ENCODE assay signal across 8 mouse cellular contexts in the genomic region with DNA sequence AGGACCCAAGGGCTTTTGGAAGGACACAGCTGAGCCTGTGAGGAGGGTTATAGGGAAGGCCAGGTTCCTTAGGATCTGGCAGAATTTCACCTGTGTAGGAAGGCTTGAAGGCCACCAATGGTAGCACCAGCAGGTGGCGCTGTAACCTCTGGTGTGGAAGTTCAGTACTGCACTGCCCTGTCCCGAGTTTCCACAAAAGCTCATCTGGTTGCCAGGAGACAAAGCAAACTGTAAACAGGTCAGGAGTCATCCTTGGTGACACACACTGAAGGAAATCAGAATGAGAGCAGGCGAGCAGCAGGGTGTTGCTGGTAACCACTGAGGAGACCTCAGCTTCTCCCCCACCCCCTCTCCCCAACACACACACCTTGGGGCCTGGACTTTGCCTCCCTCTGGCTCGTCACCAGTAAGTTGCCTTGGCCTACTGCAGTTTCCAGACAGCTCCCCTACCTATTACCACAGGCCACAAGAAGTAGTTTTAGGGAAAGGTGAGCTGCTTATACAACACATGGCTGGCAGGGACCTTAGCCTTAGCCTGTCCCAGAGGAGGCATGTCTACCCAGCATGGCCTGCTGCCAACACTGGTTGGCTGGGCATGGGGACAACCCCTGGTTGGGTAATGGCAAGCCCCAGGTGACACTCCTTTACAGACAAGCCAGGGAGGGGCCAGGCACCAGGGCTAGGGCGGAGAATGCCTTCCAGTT. TPM values are rescaled to one million over a fixed set of nuclear protein-coding genes. Genes with fewer than 3 reads are reported as not detected.
A peak's percentile ranks its signal among the peaks of the same experiment; 100 is the strongest.
DNase-seq lines count a peak whose midpoint lies in the region.
"Had no signal": no experiment of that assay in that cellular context is flagged by ENCODE, and none has a peak within 500 bp of the region (broad histone marks: within the 10 kb centered on the region; RNA-seq: fewer than 3 reads in every experiment).

No protein-coding gene starts in this region.

- no peaks in the 10 kb centered on the region for H3K9me3 ChIP-seq in heart, embryonic 10.5 days

- H3K36me3 ChIP-seq in heart, embryonic 10.5 days = no peaks in the 10 kb centered on the region

- peaks cover 28% of the 10 kb centered on the region for H3K4me1 ChIP-seq in heart, embryonic 10.5 days

- H3K4me3 ChIP-seq in heart, embryonic 10.5 days = no peak overlapping the region
- H3K4me3 ChIP-seq: myocyte had no signal

- WGBS in heart, embryonic 10.5 days = 31% methylated on average over 5 of the region's 5 CpGs

- peak overlapping the region; percentile 43; the same call in 1 of the 2 replicates for H3K27ac ChIP-seq in heart, embryonic 10.5 days

- DNase-seq in ES-CJ7 (ENCODE audit: low read depth, low spot score) = peak; percentile 94
- DNase-seq in adrenal gland, adult (ENCODE audit: inconsistent age in 2 of 2, low spot score in 1 of 2) = peak; percentile 83 to 95
- DNase-seq in embryo, embryonic 11 days = peak; percentile 85
- peak; percentile 90 for DNase-seq in heart, embryonic 10.5 days (ENCODE audit: low spot score)
- peak; percentile 91 for DNase-seq in kidney, postnatal 10 days
- DNase-seq in lung, postnatal 36 days = peak; percentile 96
- DNase-seq in skeletal muscle tissue, adult 2 months (ENCODE audit: low read depth, low spot score) = peak; percentile 89

- peaks cover 15% of the 10 kb centered on the region for H3K27me3 ChIP-seq in heart, embryonic 10.5 days (ENCODE audit: insufficient read depth, poor library complexity, severe bottlenecking)

RNA-seq across cellular contexts. Expression of a gene that starts 4.4 kb away (rescaled TPM):
- polyA plus RNA-seq in heart, embryonic 10.5 days (2016; fragmentation: Nextera tagmentation; extraction: Ambion mirVana) = 11.6 and 20.5 TPM in 2 replicates

RNA-seq across cellular contexts. Expression of a gene that starts 11.5 kb away (rescaled TPM):
- not detected in 2 replicates for polyA plus RNA-seq in heart, embryonic 10.5 days (2016; fragmentation: Nextera tagmentation; extraction: Ambion mirVana)
- polyA plus RNA-seq: myocyte had no signal

RNA-seq across cellular contexts. Expression of a gene that starts 20.7 kb away (rescaled TPM):
- polyA plus RNA-seq in heart, embryonic 10.5 days (2016; fragmentation: Nextera tagmentation; extraction: Ambion mirVana) = 0.13 TPM in 1 of 2 replicates, not detected in the other
- polyA plus RNA-seq: myocyte had no signal

RNA-seq across cellular contexts. Expression of a gene that starts 45.8 kb away (rescaled TPM):
- polyA plus RNA-seq in heart, embryonic 10.5 days (2016; fragmentation: Nextera tagmentation; extraction: Ambion mirVana) = not detected in 2 replicates
- polyA plus RNA-seq: myocyte had no signal

RNA-seq across cellular contexts. Expression of a gene that starts 49.5 kb away (rescaled TPM):
- polyA plus RNA-seq in heart, embryonic 10.5 days (2016; fragmentation: Nextera tagmentation; extraction: Ambion mirVana) = 60.7 and 67.7 TPM in 2 replicates
